Comparison of ENCODE assay signal across 10 mouse cellular contexts in genomic region chr7:100014123-100014600, GRCm38 (mm10). TPM values are rescaled to one million over a fixed set of nuclear protein-coding genes. Genes with fewer than 3 reads are reported as not detected.
A peak's percentile ranks its signal among the peaks of the same experiment; 100 is the strongest.
DNase-seq lines count a peak whose midpoint lies in the region; ATAC-seq lines count a peak whose summit lies in the region.
"Had no signal": no experiment of that assay in that cellular context is flagged by ENCODE, and none has a peak within 500 bp of the region (broad histone marks: within the 10 kb centered on the region; RNA-seq: fewer than 3 reads in every experiment).

No protein-coding gene starts in this region.

- H3K9ac ChIP-seq in embryonic facial prominence, embryonic 14.5 days (ENCODE audit: low read depth, low read length), result no peak overlapping the region
- H3K9ac ChIP-seq: embryonic facial prominence, embryonic 15.5 days; liver, embryonic 15.5 days had no signal

- H3K27ac ChIP-seq in embryonic facial prominence, embryonic 14.5 days (replicated peaks; ENCODE audit: low read depth, low read length), result no peak overlapping the region
- H3K27ac ChIP-seq in embryonic facial prominence, embryonic 10.5 days (replicated peaks), result no peak overlapping the region
- H3K27ac ChIP-seq: embryonic facial prominence, embryonic 15.5 days; liver, embryonic 15.5 days had no signal

- 60% methylated on average over 8 of the region's 8 CpGs for WGBS in embryonic facial prominence, embryonic 14.5 days
- WGBS in embryonic facial prominence, embryonic 10.5 days, result 58% methylated on average over 8 of the region's 8 CpGs

- no peak overlapping the region for H3K4me2 ChIP-seq in embryonic facial prominence, embryonic 14.5 days (ENCODE audit: low read depth, low read length)
- H3K4me2 ChIP-seq: embryonic facial prominence, embryonic 15.5 days; liver, embryonic 15.5 days had no signal

- no peak overlapping the region for H3K4me3 ChIP-seq in embryonic facial prominence, embryonic 14.5 days (ENCODE audit: low read depth, low read length)
- H3K4me3 ChIP-seq in embryonic facial prominence, embryonic 10.5 days, result no peak overlapping the region
- H3K4me3 ChIP-seq: embryonic facial prominence, embryonic 15.5 days; liver, embryonic 15.5 days had no signal

- no peaks in the 10 kb centered on the region for H3K9me3 ChIP-seq in embryonic facial prominence, embryonic 14.5 days (ENCODE audit: control insufficient read depth, low read length)
- no peaks in the 10 kb centered on the region for H3K9me3 ChIP-seq in embryonic facial prominence, embryonic 10.5 days
- H3K9me3 ChIP-seq: embryonic facial prominence, embryonic 15.5 days; liver, embryonic 15.5 days had no signal

- ATAC-seq in embryonic facial prominence, embryonic 14.5 days (ENCODE audit: low read depth), result no peak

- peaks cover 7% of the 10 kb centered on the region; the same call in 1 of the 2 replicates for H3K27me3 ChIP-seq in embryonic facial prominence, embryonic 14.5 days (replicated peaks; ENCODE audit: control insufficient read depth, insufficient read depth, low read length)
- H3K27me3 ChIP-seq in embryonic facial prominence, embryonic 10.5 days (replicated peaks; ENCODE audit: low read depth, poor library complexity, severe bottlenecking), result peaks cover 22% of the 10 kb centered on the region

- DNase-seq in embryonic facial prominence, embryonic 14.5 days (ENCODE audit: low spot score), result peak; percentile 6
- no peak for DNase-seq in embryonic facial prominence, embryonic 10.5 days (ENCODE audit: low spot score)
- peak; percentile 24 for DNase-seq in urinary bladder, postnatal 14 days (ENCODE audit: low spot score)
- DNase-seq in urinary bladder, adult 2 months (ENCODE audit: low spot score), result no peak
- peak; percentile 75 for DNase-seq in kidney, adult 9 months
- DNase-seq in right cerebral cortex, adult 18-20 months, result no peak
- DNase-seq in right cerebral cortex, postnatal 10 days (ENCODE audit: low spot score in 2 of 2), result no peak
- DNase-seq in adipocyte (ENCODE audit: low spot score), result no peak

- no peaks in the 10 kb centered on the region for H3K36me3 ChIP-seq in embryonic facial prominence, embryonic 14.5 days (ENCODE audit: control insufficient read depth, insufficient read depth, low read length)
- no peaks in the 10 kb centered on the region for H3K36me3 ChIP-seq in embryonic facial prominence, embryonic 10.5 days (replicated peaks)
- H3K36me3 ChIP-seq: embryonic facial prominence, embryonic 15.5 days; liver, embryonic 15.5 days had no signal

- no peaks in the 10 kb centered on the region for H3K4me1 ChIP-seq in embryonic facial prominence, embryonic 14.5 days (ENCODE audit: control insufficient read depth, insufficient read depth, low read length)
- H3K4me1 ChIP-seq in embryonic facial prominence, embryonic 10.5 days, result peaks cover 42% of the 10 kb centered on the region
- H3K4me1 ChIP-seq: embryonic facial prominence, embryonic 15.5 days had no signal

RNA-seq across cellular contexts. Expression of gene Chrdl2, which starts 8.2 kb away (rescaled TPM):
- polyA plus RNA-seq in embryonic facial prominence, embryonic 14.5 days (2014; fragmentation: Nextera tagmentation; extraction: Ambion mirVana), result 1.9 and 2.0 TPM in 2 replicates
- 0.71 and 0.77 TPM in 2 replicates for polyA plus RNA-seq in embryonic facial prominence, embryonic 10.5 days (2016; fragmentation: Nextera tagmentation; extraction: Ambion mirVana)
- polyA plus RNA-seq in urinary bladder, adult 2 months (2012; rRNA removed), result 4.3 and 8.0 TPM in 2 replicates
- polyA plus RNA-seq: liver, embryonic 15.5 days had no signal

RNA-seq across cellular contexts. Expression of gene Rnf169, which starts 33.9 kb away (rescaled TPM):
- polyA plus RNA-seq in embryonic facial prominence, embryonic 14.5 days (2014; fragmentation: Nextera tagmentation; extraction: Ambion mirVana), result 5.9 and 6.4 TPM in 2 replicates
- polyA plus RNA-seq in embryonic facial prominence, embryonic 10.5 days (2016; fragmentation: Nextera tagmentation; extraction: Ambion mirVana), result 5.4 and 5.7 TPM in 2 replicates
- 5.2 and 8.0 TPM in 2 replicates for polyA plus RNA-seq in urinary bladder, adult 2 months (2012; rRNA removed)

Comparison
In these comparisons a context has a peak if more than half of its experiments do, and no peak if none do; other contexts are left out.
1. DNase-seq: peak in embryonic facial prominence, embryonic 14.5 days (single experiment), urinary bladder, postnatal 14 days (single experiment) and kidney, adult 9 months (single experiment); none in embryonic facial prominence, embryonic 10.5 days (single experiment), urinary bladder, adult 2 months (single experiment), right cerebral cortex, adult 18-20 months (single experiment), right cerebral cortex, postnatal 10 days (0 of 2) and adipocyte (single experiment).